Mouse (Mus musculus): ENCODE results near the gene Kazn. TPM values are rescaled to one million over a fixed set of nuclear protein-coding genes. Genes with fewer than 3 reads are reported as not detected.

Kazn gene
- total RNA-seq, 2 experiments from 2014 or later, result 3.5 TPM; not detected in 1

DNA sequence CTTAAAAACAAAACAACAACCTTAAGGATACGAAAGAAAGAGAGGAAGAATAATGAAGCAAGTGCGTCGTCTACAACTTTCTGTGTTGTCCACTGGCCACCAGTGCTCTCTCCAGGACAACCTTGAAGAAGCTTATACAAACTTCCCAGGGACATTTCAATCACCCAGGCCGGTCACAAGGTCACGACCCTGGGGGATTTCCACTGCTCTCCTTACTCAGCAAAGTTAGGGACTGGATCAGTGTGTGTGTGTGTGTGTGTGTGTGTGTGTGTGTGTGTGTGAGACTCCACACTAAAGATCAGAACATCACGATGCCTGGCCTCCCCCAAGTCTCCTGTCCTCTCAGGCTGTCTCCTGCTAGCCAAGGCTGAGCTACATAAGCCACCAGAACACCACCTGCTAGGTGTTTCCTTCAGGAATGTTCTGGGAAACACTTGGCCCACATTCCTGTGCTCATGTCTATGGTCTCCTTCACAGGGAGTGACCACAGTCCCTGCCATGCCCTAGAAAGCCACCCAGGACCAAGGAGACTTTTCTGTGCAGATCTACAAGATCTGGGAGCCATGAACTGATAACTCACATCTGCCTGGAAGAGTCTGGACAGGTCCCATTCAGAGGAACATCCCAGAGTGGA, 3.7 kb upstream of the Kazn start:
- ATAC-seq (replicated peaks; ENCODE audit: poor library complexity, severe bottlenecking), result no peak

DNA sequence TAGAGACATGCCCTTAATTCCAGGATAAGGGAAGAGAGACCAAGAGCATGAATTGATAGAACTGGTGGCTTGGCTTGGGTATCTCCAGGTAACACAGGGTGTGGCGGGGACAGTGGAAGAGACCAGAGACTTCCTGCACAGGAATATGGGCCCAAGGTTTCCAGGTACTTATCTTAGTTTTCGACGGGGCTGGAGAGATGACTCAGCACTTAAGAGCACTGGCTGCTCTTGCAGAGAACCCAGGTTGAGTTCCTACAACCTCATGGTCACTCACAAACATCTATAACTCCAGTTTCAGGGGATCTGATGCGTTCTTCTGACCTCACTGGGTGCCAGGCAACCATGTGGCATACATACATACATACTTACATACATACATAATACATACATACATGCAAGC, 3.0 kb upstream of the Kazn start:
- ATAC-seq (replicated peaks; ENCODE audit: poor library complexity, severe bottlenecking), result no peak

DNA sequence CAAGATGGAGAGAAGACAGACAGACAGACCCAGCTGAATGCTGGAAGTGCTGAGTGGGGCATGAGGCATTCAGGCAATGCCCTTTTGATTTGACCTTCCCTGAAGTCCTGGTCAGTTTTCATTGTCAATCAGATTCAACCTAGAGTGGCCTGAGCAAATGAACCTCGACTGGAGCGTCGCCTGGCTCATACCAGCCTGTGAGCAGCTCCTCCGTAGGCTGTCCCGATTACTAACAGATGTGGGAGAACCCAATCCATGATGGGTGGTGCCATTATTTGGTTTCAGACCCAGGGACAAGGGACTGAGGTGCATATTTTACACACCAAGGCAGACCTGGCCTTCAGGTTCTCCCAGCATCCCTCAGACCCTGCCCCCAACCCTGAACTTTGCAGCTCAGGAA, 1.7 kb upstream of the Kazn start:
- ATAC-seq (replicated peaks; ENCODE audit: poor library complexity, severe bottlenecking), result no peak

DNA sequence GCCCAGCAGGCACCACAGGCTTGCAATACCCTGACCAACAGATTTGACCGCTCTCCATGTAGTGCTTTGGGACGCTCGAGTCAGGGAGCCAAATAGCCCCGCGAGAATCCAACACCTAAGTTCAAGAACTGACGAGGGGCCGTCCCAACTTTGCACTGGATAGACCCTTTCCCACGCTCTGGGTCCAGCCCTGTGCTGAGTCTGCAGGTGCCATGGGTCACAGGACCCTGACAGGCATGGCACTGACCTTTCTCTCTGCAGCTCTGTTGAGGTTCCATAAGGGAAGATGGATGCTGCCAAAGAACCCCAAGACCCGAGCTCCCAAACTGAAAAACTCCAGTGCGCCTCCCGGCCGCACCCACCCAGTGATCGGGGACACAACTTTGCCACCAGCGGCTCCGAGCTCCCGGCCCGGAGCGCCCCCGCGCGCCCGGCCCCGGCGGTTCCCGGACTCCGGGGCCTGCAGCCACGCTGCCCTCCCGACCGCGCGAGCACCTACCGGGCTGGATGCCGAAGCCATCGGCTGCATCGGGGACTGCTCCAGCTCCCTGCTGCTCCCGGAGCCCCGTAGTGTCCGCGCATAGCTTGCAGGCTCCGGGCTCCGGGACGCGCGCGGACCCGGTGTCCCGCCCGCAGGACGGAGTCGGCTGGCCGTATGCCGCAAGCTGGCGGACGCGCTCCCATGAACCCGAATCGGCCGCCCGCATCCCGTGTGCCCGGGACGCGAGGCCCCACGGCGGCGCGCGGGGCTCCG, 538 bp downstream of the Kazn start:
- peak; percentile 29 for ATAC-seq (replicated peaks; ENCODE audit: poor library complexity, severe bottlenecking)

DNA sequence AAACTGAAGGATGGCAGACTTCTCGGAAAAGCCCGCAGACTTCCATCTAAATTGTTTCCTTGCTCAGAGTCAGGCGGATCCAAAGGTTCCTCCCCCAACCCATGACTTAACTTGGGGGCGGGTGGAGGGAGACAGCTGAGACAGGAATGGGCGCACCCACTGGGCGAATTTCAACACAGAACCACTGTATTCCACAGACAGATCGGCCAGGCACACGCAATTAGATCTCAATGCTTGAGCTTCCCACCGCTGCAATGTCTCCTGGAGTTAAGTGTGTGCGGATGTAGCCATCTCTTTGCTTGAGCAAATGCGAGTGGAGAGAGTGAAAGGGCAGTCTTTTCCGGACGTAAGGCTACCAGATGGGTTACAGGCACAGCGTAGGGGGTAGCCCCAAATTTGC, 1.2 kb downstream of the Kazn start:
- peak; percentile 47 for ATAC-seq (replicated peaks; ENCODE audit: poor library complexity, severe bottlenecking)

DNA sequence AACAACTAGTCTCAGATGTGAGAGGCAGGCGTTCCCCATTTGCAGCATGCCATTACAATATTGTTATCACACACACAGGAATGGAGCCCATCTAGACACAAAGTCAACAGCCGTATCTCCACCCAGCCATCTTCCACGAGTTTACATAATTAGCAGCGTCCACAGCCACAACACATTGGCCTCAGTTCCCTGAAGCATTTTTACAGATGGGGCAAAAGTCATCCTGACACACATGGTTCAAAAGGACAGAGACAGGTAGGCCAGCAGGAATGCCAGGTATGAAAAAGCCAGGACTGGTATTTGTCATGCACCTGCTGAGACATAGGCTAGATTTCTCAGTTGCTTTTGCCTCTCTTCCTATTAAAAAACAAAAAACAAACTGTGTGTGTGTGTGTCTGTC, 2.5 kb downstream of the Kazn start:
- ATAC-seq (replicated peaks; ENCODE audit: poor library complexity, severe bottlenecking), result no peak

DNA sequence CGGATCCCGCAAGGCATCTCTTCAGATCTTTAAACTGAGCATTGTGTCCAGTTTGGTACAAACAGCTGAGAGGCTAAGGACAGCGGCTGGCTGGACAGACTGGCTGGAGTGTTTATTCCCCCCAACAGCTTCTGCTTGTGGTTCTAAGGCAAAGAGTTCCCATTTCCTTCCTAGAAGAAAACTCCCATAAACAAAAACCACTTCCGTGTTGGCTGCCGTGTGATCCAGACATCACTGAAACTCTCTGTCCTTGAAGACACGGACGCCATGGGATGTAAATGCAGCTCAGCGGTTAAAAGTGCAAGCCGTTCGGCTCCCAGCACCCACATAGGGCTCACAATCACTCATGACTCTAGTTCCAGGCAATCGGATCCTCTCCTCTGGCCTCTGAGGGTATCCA, 3.8 kb downstream of the Kazn start:
- no peak for ATAC-seq (replicated peaks; ENCODE audit: poor library complexity, severe bottlenecking)

DNA sequence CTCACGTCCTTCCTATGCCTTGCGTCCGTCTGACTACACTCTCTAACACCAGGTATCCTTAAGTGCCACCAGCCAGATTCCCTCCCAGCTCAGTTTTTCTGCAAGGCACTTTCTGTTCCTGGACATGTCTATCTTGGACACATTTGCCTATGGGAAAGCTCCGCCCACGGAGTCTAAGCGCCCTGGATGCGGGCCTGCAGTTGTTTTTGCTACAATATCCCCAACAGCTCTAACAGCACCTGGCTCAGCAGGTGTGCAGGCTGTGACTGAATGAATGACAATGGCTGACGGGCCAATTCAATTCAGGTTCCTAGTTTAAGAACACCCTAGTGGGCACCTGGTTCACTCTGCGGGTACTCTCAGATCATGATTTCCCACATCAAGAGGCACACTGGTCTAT, 4.4 kb downstream of the Kazn start:
- ATAC-seq (replicated peaks; ENCODE audit: poor library complexity, severe bottlenecking), result no peak

DNA sequence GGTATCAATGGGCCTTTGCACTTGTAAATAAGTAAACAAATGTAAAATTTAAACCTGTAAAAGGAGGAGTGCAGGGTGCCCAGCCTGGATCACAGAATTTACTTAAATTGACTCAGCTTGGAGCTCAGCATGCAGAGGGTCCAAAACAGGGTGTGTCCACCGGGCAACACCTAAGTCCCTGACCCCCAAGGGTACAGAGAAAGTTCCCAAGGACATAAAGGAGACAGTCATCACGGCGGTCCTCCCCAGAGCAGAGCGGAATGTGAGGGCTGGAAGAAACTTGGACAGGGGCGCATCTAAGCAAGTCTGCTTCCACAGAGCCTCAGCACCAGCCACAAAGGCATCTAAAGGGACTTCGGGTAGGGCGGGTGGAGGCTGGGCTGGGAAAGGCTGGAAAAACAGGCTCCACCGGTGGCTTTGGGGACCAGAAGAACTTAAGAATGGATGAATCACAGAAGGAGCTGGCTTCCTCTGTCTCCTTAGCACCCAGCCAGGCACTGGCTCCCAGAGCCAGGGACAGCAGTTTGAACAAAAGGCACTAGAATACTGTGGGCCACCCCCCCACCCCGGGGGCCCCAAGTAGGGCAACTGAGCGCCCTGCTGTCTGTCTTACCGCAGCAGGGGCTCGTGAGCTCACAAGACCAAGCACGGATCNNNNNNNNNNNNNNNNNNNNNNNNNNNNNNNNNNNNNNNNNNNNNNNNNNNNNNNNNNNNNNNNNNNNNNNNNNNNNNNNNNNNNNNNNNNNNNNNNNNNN, 10.2 kb downstream of the Kazn start:
- ATAC-seq (replicated peaks; ENCODE audit: poor library complexity, severe bottlenecking), result no peak

DNA sequence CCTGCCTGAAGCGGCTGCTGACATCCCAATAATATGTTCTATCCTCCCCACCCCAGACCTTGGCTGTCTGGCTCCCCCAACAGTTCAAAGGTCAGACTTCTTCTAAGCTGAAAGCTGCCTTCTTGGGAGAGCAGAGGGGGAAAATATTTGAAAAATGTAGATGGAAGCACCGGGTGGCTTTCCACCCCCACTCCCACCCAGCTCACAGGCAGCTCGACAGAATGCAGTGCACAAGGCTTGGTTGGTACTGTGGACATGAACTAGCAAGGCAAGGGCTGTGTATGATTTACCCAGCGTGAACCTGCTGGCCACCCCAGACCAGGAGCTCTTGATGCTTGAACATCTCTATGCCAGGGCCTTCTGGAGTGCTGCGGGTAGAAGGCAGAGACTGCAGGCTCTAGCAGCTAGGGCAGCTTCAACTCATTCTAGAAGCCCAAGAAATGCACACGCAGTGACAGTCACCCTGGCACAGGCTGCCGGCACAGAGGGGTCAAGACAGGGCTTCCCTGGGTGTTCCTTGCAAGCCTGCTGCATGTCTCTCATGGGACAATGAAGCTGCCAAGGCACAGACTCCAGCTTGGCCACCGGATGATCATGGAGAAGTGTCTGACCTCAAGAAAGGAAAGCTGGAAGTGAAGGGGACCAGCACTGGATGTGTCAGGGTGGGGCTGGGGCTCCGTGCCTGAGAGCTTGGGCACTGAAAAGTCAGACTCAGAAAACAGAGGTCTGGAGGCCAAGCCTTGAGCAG, 15.1 kb downstream of the Kazn start:
- no peak for ATAC-seq (replicated peaks; ENCODE audit: poor library complexity, severe bottlenecking)

DNA sequence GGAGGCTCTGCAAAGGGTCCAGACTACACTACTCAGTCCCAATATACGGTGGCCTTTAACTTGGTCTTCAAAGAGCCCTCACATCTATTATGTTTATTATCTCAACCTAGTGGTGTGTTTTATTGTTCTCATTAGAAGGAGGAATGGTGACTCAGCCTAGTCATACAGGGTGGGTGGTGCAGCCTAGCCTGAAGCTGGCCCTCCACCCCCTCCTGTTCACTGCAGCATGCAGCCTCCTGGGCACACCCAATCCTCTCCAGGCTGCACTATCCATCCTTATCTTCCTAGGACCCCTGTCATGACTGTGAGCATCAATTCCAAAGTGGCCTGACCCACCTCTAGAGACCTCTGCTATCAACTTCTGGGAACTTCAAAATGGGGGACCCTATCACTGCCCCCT, 16.8 kb downstream of the Kazn start:
- ATAC-seq (replicated peaks; ENCODE audit: poor library complexity, severe bottlenecking), result no peak

DNA sequence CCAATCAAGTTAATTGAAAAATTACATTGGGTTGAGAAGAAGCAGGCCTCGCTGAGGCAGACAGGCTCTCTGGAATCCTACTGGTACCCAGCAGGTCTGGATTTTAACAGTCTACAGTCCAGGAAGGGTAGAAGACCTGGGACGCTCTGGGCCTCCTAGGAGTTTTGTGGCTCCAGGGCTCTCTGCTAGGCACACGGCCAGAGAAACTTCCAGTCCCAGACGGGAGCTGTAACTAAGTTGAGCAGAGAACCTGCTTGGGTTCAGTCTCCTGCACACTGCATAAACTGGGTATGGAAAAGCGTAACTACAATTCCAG, 17.5 kb downstream of the Kazn start:
- ATAC-seq (replicated peaks; ENCODE audit: poor library complexity, severe bottlenecking), result no peak

DNA sequence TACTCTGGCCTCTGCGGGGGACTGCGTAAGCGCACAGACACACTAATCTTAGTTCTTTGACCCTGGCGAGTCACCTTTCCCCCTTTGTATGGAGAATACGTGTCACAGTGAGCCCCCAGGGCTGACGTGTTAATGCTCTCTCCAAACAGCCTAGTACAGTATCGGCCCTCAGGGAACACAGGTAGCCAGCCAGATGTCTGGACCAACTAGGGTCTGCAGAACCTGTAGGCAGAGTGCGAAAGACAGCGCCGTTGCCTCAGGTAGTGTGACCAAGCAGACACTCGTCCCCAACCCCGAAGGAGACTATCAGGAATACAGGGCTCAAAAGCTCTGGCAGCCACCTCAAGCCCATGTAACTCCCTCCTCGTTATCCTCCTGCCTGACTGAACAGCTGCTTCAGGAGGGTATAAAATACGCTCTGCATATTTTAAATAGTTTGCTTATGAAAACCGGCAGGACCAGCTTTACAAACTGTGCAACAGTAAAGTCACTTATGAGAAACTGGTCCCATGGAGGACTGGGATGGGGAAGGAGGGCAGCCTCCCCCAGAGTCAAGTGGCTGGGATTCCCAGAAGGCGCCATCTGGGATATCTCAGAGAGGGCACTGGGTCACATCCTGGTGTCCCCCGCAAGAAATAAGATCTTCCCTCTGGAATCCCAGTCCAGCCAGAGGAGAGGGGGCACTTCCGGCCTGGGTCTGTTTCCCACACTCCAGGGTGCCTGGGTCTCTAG, 18.0 kb downstream of the Kazn start:
- ATAC-seq (replicated peaks; ENCODE audit: poor library complexity, severe bottlenecking), result no peak

DNA sequence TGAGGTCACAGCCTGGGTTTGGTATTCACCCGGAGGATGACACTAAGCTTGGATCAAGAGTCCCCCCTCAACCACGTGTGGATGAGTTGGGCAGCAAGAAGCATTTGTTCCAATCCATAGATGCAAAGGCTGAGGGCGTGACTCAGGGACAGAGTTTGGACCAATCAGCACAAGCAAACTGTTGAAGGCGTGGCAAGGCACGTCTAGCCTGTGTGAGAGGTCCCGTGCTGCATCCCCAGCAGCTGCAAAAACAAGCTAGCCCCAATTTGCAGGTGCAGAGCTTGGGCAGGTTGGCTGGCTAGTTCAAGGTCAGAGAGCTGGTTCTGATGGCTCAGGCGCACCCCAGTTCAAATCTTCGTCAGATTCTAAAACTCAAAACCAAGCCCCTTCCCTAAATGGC, 20.2 kb downstream of the Kazn start:
- no peak for ATAC-seq (replicated peaks; ENCODE audit: poor library complexity, severe bottlenecking)

DNA sequence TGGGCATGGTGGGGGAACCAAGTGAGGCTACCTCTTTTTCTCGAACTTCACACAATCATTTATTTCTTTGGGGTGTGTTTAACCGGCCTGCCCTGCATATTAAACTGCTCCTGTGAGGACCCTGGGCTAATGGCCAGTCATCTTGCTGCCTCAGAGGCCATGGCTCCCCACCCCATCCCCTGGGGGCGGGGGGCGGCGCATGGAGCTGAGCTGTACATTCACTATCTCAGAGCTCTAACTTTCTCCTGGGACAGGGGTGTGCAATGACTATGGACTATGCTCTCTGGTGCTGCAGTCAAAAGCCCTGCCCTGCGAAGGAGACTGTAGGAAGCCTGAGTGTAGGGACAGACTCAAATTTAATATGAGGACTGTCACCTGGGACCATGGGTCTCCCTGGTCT, 22.2 kb downstream of the Kazn start:
- ATAC-seq (replicated peaks; ENCODE audit: poor library complexity, severe bottlenecking), result no peak

DNA sequence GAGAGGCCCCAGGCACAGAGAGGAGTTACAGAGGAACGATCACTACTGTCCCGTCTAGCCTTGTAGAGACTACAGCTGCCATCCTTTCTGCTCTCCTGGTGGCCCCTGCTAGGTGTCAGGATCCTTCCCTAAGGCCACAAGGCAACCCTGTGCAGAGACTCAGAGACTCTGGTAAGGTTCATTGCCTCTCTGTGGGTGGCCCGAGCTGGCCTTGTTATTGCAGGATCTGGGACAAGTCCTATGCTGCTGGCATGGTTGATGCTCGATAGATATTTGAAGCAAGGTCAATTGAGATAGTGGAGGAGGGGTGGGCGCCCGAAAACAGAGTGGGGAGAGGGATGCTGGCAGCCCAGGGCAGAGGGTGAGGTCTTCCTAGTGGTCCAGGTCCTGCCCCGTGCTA, 23.4 kb downstream of the Kazn start:
- ATAC-seq (replicated peaks; ENCODE audit: poor library complexity, severe bottlenecking), result no peak

DNA sequence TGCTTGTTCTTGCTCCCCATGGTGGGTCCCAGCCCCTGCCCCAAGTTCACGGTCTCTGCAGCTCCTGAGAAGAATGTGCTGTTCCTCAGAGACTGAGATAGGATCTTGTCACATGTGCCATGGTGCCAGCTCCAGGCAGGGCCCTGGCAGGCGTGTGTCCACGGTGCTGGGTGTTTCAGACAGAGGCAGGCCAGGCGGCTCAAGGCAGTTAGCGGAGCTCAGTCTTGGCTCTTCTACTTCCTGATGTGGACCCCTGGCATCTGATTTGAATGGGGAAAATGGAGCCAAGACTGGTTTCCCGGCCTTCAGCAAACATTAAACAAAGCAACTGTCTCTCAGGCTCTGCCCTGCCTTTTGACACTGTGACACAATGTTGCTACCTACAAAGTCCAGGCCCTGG, 24.7 kb downstream of the Kazn start:
- no peak for ATAC-seq (replicated peaks; ENCODE audit: poor library complexity, severe bottlenecking)

DNA sequence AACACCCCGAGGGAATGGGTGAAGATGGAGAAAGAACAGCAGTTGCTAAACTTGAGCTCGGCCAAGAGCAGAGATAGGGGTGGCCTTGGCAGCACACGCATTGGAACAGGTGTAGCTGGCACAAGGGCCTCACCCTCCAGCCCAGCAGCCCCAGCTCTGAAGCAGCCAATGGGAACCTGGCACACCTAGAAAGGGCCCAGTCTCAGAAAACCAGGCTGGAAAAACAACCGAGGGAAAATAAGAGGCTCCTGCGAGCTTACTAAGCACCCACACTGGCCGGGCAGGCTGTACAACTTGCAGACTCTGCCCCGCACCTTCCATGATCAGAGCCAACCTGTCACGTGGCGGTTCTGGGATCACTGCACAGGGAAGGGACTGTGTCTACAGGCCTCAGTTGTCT, 26.8 kb downstream of the Kazn start:
- ATAC-seq (replicated peaks; ENCODE audit: poor library complexity, severe bottlenecking), result no peak

DNA sequence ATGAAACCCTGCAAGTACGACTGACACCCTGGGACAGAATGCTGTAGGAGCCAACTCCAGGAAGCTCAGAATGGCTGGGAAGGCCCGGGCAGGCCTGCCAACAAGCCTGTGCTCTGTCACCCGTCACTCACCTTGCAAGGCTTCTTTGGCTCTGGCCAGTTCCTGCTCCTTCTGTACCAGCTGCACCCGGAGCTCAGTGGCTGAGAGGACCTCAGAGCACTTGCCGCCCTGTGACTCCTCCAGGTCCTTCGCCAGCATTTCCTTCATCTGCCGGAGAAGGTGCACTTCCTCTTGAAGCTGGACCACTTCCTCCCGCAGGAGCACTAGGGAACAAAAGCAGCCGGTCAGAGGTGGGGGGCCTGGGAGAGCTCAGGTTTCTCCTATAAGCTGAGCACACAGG, 29.3 kb downstream of the Kazn start:
- ATAC-seq (replicated peaks; ENCODE audit: poor library complexity, severe bottlenecking), result peak; percentile 78

DNA sequence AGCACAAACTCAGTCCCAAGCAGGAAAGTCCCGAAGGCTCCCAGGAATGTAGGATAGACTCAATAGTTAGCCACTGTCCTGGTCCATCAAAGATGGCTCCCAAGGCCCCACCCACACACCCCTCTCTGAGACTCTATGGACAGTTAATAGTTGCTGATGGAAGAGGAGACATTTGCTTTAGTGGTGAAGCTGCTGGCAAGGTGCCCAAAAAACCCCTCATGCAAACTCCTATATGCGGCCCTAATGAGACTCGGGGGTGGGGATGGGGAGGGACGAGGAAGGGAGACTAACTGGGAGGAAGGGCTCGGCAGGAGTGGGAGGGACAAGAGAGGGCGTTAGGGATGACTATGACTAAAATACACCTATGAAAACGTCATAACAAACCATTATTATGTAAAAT, 29.7 kb downstream of the Kazn start:
- ATAC-seq (replicated peaks; ENCODE audit: poor library complexity, severe bottlenecking), result no peak
